Mouse (Mus musculus) hindbrain, embryonic 15.5 days (tissue): ENCODE measurements around the gene Rps19bp1. TPM values are rescaled to one million over a fixed set of nuclear protein-coding genes. Genes with fewer than 3 reads are reported as not detected.

ENCODE experiments used
- ATAC-seq: fragments of 200-750 bp; cut with Nextera tagmentation; 2 replicates; pipeline ENCODE4 v1.8.0; 2017; ENCODE audit warnings: low read depth, moderate number of reproducible peaks, moderate TSS enrichment; ENCODE audit not compliant: low FRiP score
- H3K27ac ChIP-seq: fragments of 300-500 bp; sonication (generic); replicated peaks from 2 replicates; pipeline ENCODE4 v1.5.1; 2015; ENCODE audit warnings: mild to moderate bottlenecking, inconsistent platforms
- H3K27me3 ChIP-seq: fragments of 300-500 bp; sonication (generic); 2 replicates; pipeline ENCODE4 v1.6.1; 2015; ENCODE audit warnings: control low read depth, inconsistent platforms
- H3K36me3 ChIP-seq: fragments of 300-500 bp; sonication (generic); 2 replicates; pipeline ENCODE4 v1.6.1; 2015; ENCODE audit warnings: control low read depth, inconsistent platforms
- H3K4me1 ChIP-seq: fragments of 300-500 bp; sonication (generic); replicated peaks from 2 replicates; pipeline ENCODE4 v1.6.1; 2015; ENCODE audit warnings: control low read depth, inconsistent platforms
- H3K4me2 ChIP-seq: fragments of 300-500 bp; sonication (generic); 2 replicates; pipeline ENCODE4 v1.6.1; 2015; ENCODE audit warnings: moderate library complexity, mild to moderate bottlenecking, inconsistent platforms
- H3K4me3 ChIP-seq: fragments of 300-500 bp; sonication (generic); 2 replicates; pipeline ENCODE4 v1.5.1; 2015; ENCODE audit warnings: mild to moderate bottlenecking, inconsistent platforms
- H3K9ac ChIP-seq: fragments of 300-500 bp; sonication (generic); 2 replicates; pipeline ENCODE4 v1.6.1; 2015; ENCODE audit warnings: inconsistent platforms
- H3K9me3 ChIP-seq: fragments of 300-500 bp; sonication (generic); 2 replicates; pipeline ENCODE4 v1.6.1; 2016; ENCODE audit warnings: control low read depth, inconsistent platforms
- WGBS: fragments of 180-500 bp; shearing (Covaris S2); methylation state at CpG from one replicate; pipeline ENCODE4 v1.1.7; 2015; 5-methylcytosine and 5-hydroxymethylcytosine counted together
- polyA plus RNA-seq: library from polyadenylated mRNA; unstranded; fragments of >200 nt; fragmentation: Nextera tagmentation; extraction: Ambion mirVana; gene quantifications from 2 replicates; pipeline ENCODE4 v1.2.1, GENCODE M21; 2015

Rps19bp1 gene
- polyA plus RNA-seq, 1 experiment from 2014 or later, result 76.2 TPM

DNA sequence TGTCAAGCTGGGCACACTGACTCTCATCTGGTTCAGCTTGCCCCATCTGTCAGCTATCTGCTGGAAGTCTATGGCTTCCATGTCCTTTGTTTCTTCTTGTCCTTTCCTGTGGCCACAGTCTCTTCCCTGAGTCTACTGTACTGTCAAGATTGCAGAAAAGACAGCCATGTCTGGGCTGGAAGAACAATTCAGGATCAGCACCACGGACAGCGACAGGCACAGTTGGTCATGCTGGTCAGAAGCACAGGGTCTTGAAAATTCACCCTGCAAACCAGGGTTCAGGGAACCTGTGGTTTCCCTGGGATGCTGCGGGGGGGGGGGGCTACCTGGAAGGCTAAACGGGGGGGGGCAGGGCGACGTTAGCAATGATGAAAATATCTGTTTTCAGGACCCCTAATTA, 13.5 kb upstream of the Rps19bp1 start:
- ATAC-seq, result no peak
- Histone ChIP-seq H3K27me3 (peaks cover 11% of the 10 kb centered on the region; the same call in 1 of the 2 replicates), H3K4me2 (no peak overlapping the region), H3K9ac (no peak overlapping the region), H3K4me3 (no peak overlapping the region), H3K4me1 (peaks cover 3% of the 10 kb centered on the region; the same call in 1 of the 2 replicates), H3K36me3 (no peaks in the 10 kb centered on the region), H3K9me3 (no peaks in the 10 kb centered on the region), H3K27ac (no peak overlapping the region)
- WGBS, result 4% methylated on average over 6 of the region's 6 CpGs

- no peak overlapping the region for H3K4me3 ChIP-seq
- no peaks in the 10 kb centered on the region for H3K9me3 ChIP-seq
- ATAC-seq, result peak; percentile 38; the same call in 1 of the 2 replicates
- H3K4me1 ChIP-seq, result peaks cover 6% of the 10 kb centered on the region; the same call in 1 of the 2 replicates
- H3K9ac ChIP-seq, result no peak overlapping the region
- H3K27ac ChIP-seq, result no peak overlapping the region
- H3K36me3 ChIP-seq, result no peaks in the 10 kb centered on the region
- WGBS, result 36% methylated on average over 9 of the region's 9 CpGs
- peaks cover 11% of the 10 kb centered on the region; the same call in 1 of the 2 replicates for H3K27me3 ChIP-seq
- H3K4me2 ChIP-seq, result no peak overlapping the region
These were observed 13.0 kb upstream of the Rps19bp1 start for GRCm38 (mm10) chr15:80277107-80277506.

- ATAC-seq, result 0 out of 2 replicates have a peak, but pooled peaks have one; percentile 55
- Histone ChIP-seq H3K27ac (no peak overlapping the region), H3K36me3 (no peaks in the 10 kb centered on the region), H3K9ac (no peak overlapping the region), H3K4me1 (peaks cover 9% of the 10 kb centered on the region), H3K9me3 (no peaks in the 10 kb centered on the region), H3K4me3 (no peak overlapping the region), H3K27me3 (0 out of 2 replicates have a peak, but pooled peaks cover 4% of the 10 kb centered on the region), H3K4me2 (no peak overlapping the region)
- WGBS, result 39% methylated on average over 3 of the region's 3 CpGs
These were observed 7.8 kb upstream of the Rps19bp1 start for GRCm38 (mm10) chr15:80271858-80272396.

DNA sequence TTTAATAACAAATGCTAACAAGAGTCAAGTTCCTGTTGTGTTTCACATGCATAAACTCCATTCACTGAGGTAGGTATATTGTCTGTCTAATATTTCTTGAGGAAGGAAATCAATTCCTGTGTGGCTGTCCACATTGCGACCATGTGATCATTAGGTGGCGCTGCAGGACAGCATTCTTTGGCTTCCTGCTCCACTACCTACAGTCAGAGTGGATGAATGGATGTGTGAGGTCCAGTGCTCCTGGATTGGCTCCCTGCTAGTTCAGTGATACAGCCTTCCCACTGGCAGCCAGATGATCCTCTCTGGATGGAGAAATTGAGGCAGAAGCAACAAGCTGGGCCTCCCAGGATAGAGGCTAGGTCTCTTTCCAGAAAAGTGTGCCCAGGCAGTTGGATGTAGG, 2.2 kb upstream of the Rps19bp1 start:
- Histone ChIP-seq H3K4me3 (no peak overlapping the region), H3K4me2 (no peak overlapping the region), H3K27ac (no peak overlapping the region), H3K9ac (no peak overlapping the region), H3K27me3 (no peaks in the 10 kb centered on the region), H3K4me1 (peaks cover 25% of the 10 kb centered on the region), H3K9me3 (no peaks in the 10 kb centered on the region), H3K36me3 (no peaks in the 10 kb centered on the region)
- WGBS, result 0% methylated on average over 2 of the region's 2 CpGs
- peak; percentile 50; the same call in 1 of the 2 replicates for ATAC-seq

DNA sequence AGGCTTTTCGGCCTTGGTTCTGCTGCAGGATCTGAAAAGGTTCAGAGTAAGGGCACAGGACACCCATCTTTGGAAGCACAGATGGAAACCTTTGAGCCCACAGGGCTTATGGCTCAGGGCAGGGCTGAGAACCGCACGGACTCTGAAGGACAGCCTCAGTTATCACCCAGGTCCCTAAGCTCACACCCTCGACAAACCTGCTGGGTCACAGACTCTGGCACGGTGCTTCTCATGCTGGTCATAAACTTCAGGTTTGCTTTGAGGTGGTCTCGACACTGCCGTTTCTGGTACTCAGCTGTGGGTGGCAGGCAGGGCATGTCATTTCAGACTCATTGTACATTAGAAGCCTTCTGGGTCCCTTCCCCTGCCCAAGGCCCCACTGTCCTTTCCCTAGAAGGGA, 3.0 kb downstream of the Rps19bp1 start:
- Histone ChIP-seq H3K4me1 (peaks cover 49% of the 10 kb centered on the region), H3K4me3 (no peak overlapping the region), H3K36me3 (peaks cover 26% of the 10 kb centered on the region), H3K4me2 (no peak overlapping the region), H3K27me3 (no peaks in the 10 kb centered on the region), H3K9ac (no peak overlapping the region), H3K9me3 (no peaks in the 10 kb centered on the region), H3K27ac (no peak overlapping the region)
- no peak for ATAC-seq
- 87% methylated on average over 7 of the region's 7 CpGs for WGBS

DNA sequence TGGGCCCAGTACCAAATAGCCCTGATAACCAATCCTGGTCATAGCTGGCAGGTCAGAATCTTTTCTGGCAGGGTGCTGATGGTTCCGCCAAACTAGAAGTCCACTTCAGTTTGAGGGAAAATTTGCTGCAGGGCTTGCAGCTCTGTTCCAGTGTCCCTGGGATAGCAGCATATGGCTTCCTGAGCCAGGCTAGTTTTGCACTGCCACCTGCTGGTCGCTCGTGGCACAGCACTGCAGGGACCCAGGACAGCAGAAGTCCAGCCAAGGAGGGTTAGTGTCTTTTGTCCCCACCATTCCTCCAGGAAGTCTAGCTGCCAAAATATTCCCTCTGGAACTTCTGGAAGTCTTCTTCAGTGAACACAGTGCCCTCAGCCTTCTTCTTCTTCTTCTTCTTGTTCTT, 3.4 kb downstream of the Rps19bp1 start:
- no peak overlapping the region for H3K4me2 ChIP-seq
- H3K4me3 ChIP-seq, result no peak overlapping the region
- peaks cover 49% of the 10 kb centered on the region for H3K4me1 ChIP-seq
- 0 out of 2 replicates have a peak overlapping the region, but pooled peaks have one; percentile 10 for H3K27ac ChIP-seq
- no peak for ATAC-seq
- H3K36me3 ChIP-seq, result peaks cover 26% of the 10 kb centered on the region
- 8% methylated on average over 3 of the region's 3 CpGs for WGBS
- no peaks in the 10 kb centered on the region for H3K27me3 ChIP-seq
- no peak overlapping the region for H3K9ac ChIP-seq
- no peaks in the 10 kb centered on the region for H3K9me3 ChIP-seq

GRCm38 (mm10) chr15:80259406-80260045, 4.6 kb downstream of the Rps19bp1 start:
- Histone ChIP-seq H3K4me2 (no peak overlapping the region), H3K4me1 (peaks cover 48% of the 10 kb centered on the region), H3K9ac (no peak overlapping the region), H3K4me3 (no peak overlapping the region), H3K27ac (no peak overlapping the region), H3K36me3 (peaks cover 26% of the 10 kb centered on the region), H3K27me3 (no peaks in the 10 kb centered on the region), H3K9me3 (no peaks in the 10 kb centered on the region)
- 68% methylated on average over 8 of the region's 8 CpGs for WGBS
- no peak for ATAC-seq

- H3K9me3 ChIP-seq, result no peaks in the 10 kb centered on the region
- H3K27ac ChIP-seq, result peak overlapping the region; percentile 99; the same call in 1 of the 2 replicates
- H3K4me2 ChIP-seq, result peak overlapping the region; percentile 88; the same call in 1 of the 2 replicates
- H3K4me3 ChIP-seq, result no peak overlapping the region
- H3K27me3 ChIP-seq, result no peaks in the 10 kb centered on the region
- H3K4me1 ChIP-seq, result peaks cover 53% of the 10 kb centered on the region
- no peak for ATAC-seq
- 70% methylated on average over 11 of the region's 11 CpGs for WGBS
- H3K9ac ChIP-seq, result no peak overlapping the region
- H3K36me3 ChIP-seq, result peaks cover 26% of the 10 kb centered on the region
These were observed 5.6 kb downstream of the Rps19bp1 start for GRCm38 (mm10) chr15:80258240-80259170.

- WGBS, result 35% methylated on average over 4 of the region's 4 CpGs
- ATAC-seq, result no peak
- peak overlapping the region; percentile 88 for H3K4me2 ChIP-seq
- peak overlapping the region; percentile 94 for H3K4me3 ChIP-seq
- H3K27me3 ChIP-seq, result no peaks in the 10 kb centered on the region
- H3K9me3 ChIP-seq, result no peaks in the 10 kb centered on the region
- peak overlapping the region; percentile 99 for H3K27ac ChIP-seq
- H3K9ac ChIP-seq, result 0 out of 2 replicates have a peak overlapping the region, but pooled peaks have one; percentile 100
- peaks cover 47% of the 10 kb centered on the region for H3K4me1 ChIP-seq
- peaks cover 26% of the 10 kb centered on the region for H3K36me3 ChIP-seq
These were observed 6.4 kb downstream of the Rps19bp1 start for GRCm38 (mm10) chr15:80257602-80258239.

- no peaks in the 10 kb centered on the region for H3K27me3 ChIP-seq
- ATAC-seq, result no peak
- H3K4me1 ChIP-seq, result peaks cover 41% of the 10 kb centered on the region
- peak overlapping the region; percentile 94 for H3K4me3 ChIP-seq
- H3K4me2 ChIP-seq, result peak overlapping the region; percentile 88
- H3K9me3 ChIP-seq, result no peaks in the 10 kb centered on the region
- peak overlapping the region; percentile 100 for H3K9ac ChIP-seq
- H3K36me3 ChIP-seq, result peaks cover 26% of the 10 kb centered on the region
- H3K27ac ChIP-seq, result peak overlapping the region; percentile 99
- 64% methylated on average over 12 of the region's 12 CpGs for WGBS
These were observed 7.2 kb downstream of the Rps19bp1 start for GRCm38 (mm10) chr15:80256656-80257601.
